In the genomic region with DNA sequence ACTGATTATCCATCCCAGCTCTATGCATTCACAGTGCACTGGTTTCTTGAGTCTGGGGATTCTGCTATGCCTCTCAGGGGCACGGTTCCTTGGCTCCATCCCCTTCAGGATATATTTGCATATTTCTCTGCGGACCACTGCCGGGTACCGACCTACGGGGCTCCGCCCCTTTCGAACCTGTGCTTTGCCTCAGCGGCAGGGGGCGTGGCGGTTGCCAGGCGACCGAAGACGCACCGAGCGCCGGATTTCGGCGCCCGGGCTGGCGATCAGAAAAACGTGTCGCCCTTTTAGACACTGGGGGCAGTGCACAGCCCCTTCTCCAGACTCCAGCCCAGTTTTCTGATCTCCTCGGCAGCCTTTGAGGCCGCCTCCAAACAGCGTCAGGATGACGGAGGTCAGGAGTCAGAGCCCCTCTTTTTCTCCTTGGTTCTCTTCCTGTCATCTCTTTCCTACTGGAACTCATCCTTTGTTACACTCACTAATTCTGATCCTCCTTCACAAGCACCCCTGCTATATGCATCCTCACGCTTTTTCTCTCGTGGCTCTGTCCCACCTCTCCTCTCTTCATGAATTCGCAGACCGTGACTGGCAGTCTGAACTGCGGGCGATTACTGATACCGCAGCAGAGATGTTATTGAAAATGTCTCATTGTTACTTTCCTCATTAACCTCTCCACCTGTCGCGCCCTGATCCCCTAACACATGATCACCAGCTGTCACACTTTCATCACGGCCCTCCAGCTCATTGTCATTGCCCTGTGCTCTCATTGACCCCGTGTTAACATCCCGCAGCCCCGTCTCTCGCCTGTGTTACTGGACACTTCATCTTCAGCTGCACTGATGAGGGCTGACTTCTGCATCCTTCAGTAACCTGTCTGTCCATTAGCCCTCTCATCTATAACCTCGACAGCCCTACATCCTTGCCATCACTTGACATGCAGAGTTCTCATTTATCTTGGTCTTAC, we compare ENCODE assay signal across 8 mouse cellular contexts. TPM values are rescaled to one million over a fixed set of nuclear protein-coding genes. Genes with fewer than 3 reads are reported as not detected.
A peak's percentile ranks its signal among the peaks of the same experiment; 100 is the strongest.
DNase-seq lines count a peak whose midpoint lies in the region; ATAC-seq and TF ChIP-seq lines count a peak whose summit lies in the region.

A gene (plus strand): TSS at position 233 of the 964 bp plus-strand sequence.

- H3K4me1 ChIP-seq in kidney, adult 2 months (ENCODE audit: control insufficient read depth, insufficient read depth, low read length) = no peaks in the 10 kb centered on the region
- no peaks in the 10 kb centered on the region for H3K4me1 ChIP-seq in lung, embryonic 14.5 days (ENCODE audit: insufficient read depth)
- peaks cover 17% of the 10 kb centered on the region for H3K4me1 ChIP-seq in neural tube, embryonic 15.5 days
- peaks cover 7% of the 10 kb centered on the region for H3K4me1 ChIP-seq in thymus, adult 2 months (replicated peaks; ENCODE audit: control insufficient read depth, insufficient read depth, low read length)

- no peaks in the 10 kb centered on the region for H3K36me3 ChIP-seq in kidney, adult 2 months (ENCODE audit: control insufficient read depth, insufficient read depth, low read length)
- H3K36me3 ChIP-seq in lung, embryonic 14.5 days (ENCODE audit: insufficient read depth) = no peaks in the 10 kb centered on the region
- no peaks in the 10 kb centered on the region for H3K36me3 ChIP-seq in neural tube, embryonic 15.5 days
- H3K36me3 ChIP-seq in thymus, adult 2 months (ENCODE audit: control insufficient read depth, insufficient read depth, low read length) = no peaks in the 10 kb centered on the region

- no peaks in the 10 kb centered on the region for H3K27me3 ChIP-seq in kidney, adult 2 months (replicated peaks; ENCODE audit: control insufficient read depth, insufficient read depth, low read length)
- 0 out of 2 replicates have a peak, but pooled peaks cover 6% of the 10 kb centered on the region for H3K27me3 ChIP-seq in lung, embryonic 14.5 days (ENCODE audit: insufficient read depth, low read length)
- peaks cover 5% of the 10 kb centered on the region; the same call in 1 of the 2 replicates for H3K27me3 ChIP-seq in neural tube, embryonic 15.5 days (replicated peaks)
- H3K27me3 ChIP-seq in thymus, adult 2 months (ENCODE audit: control insufficient read depth, insufficient read depth, low read length) = 0 out of 2 replicates have a peak, but pooled peaks cover 3% of the 10 kb centered on the region

- H3K9ac ChIP-seq in lung, embryonic 14.5 days = no peak within 1 kb of the TSS
- H3K9ac ChIP-seq in neural tube, embryonic 15.5 days (replicated peaks) = peak within 1 kb of the TSS; percentile 51

- peak within 1 kb of the TSS; percentile 66 for H3K4me2 ChIP-seq in lung, embryonic 14.5 days
- H3K4me2 ChIP-seq in neural tube, embryonic 15.5 days = peak within 1 kb of the TSS; percentile 83

- H3K9me3 ChIP-seq in lung, embryonic 14.5 days (ENCODE audit: low read depth, low read length) = no peaks in the 10 kb centered on the region
- H3K9me3 ChIP-seq in neural tube, embryonic 15.5 days (replicated peaks) = no peaks in the 10 kb centered on the region

- no peak for TF ChIP-seq POLR2A in kidney, adult 2 months (IDR thresholded peaks at IDR 0.05; ENCODE audit: low read depth, low read length)
- 0 out of 2 replicates have a peak, but pooled peaks have one; percentile 25 for TF ChIP-seq POLR2A in thymus, adult 2 months (IDR thresholded peaks at IDR 0.05; ENCODE audit: control insufficient read depth, extremely low read depth, insufficient read depth, low read length, poor library complexity)

- peak; percentile 76 for ATAC-seq in lung, embryonic 14.5 days (ENCODE audit: insufficient read depth)
- ATAC-seq in neural tube, embryonic 15.5 days (ENCODE audit: low FRiP score) = peak; percentile 92

- H3K27ac ChIP-seq in kidney, adult 2 months (ENCODE audit: insufficient read depth, low read depth, low read length) = no peak within 1 kb of the TSS
- no peak within 1 kb of the TSS for H3K27ac ChIP-seq in lung, embryonic 14.5 days (ENCODE audit: low read depth)
- H3K27ac ChIP-seq in neural tube, embryonic 15.5 days (replicated peaks) = peak within 1 kb of the TSS; percentile 58
- H3K27ac ChIP-seq in thymus, adult 2 months (ENCODE audit: control insufficient read depth, insufficient read depth, low read length) = no peak within 1 kb of the TSS

- peak within 1 kb of the TSS; percentile 40; the same call in 1 of the 2 replicates for H3K4me3 ChIP-seq in kidney, adult 2 months (ENCODE audit: insufficient read depth, low read depth, low read length)
- peak within 1 kb of the TSS; percentile 33 for H3K4me3 ChIP-seq in lung, embryonic 14.5 days (ENCODE audit: low read depth, low read length)
- H3K4me3 ChIP-seq in neural tube, embryonic 15.5 days (replicated peaks) = peak within 1 kb of the TSS; percentile 45
- H3K4me3 ChIP-seq in thymus, adult 2 months (ENCODE audit: control insufficient read depth, insufficient read depth, low read length) = no peak within 1 kb of the TSS

- DNase-seq in layer of hippocampus, postnatal 25 days (ENCODE audit: extremely low spot score in 1 of 2, low spot score in 1 of 2) = peak; percentile 29 to 34
- no peak for DNase-seq in layer of hippocampus, adult 8-10 months (ENCODE audit: low spot score in 2 of 2)
- peak; percentile 19 for DNase-seq in c-Kit-positive CD71-positive TER-119-negative erythroid progenitor cells, embryonic 14.5 days (ENCODE audit: low read depth)
- DNase-seq in gastrocnemius, postnatal 4 days (ENCODE audit: low spot score in 2 of 2) = peak; percentile 29 to 43
- DNase-seq in kidney, adult 2 months = peak; percentile 44
- peak; percentile 86 for DNase-seq in lung, embryonic 14.5 days
- DNase-seq in thymus, adult 2 months = peak; percentile 86

- 8% methylated on average over 41 of the region's 41 CpGs for WGBS in kidney, adult 2 months
- WGBS in lung, embryonic 14.5 days = 5% methylated on average over 41 of the region's 41 CpGs
- 5% methylated on average over 41 of the region's 41 CpGs for whole genome bisulfite sequencing in neural tube, embryonic 15.5 days
- 12% methylated on average over 41 of the region's 41 CpGs for WGBS in thymus, adult 2 months

- no peak for TF ChIP-seq CTCF in kidney, adult 2 months (conservative IDR thresholded peaks at IDR 0.05; ENCODE audit: insufficient read depth, insufficient read length, low read depth, low read length)
- peak; percentile 46 for TF ChIP-seq CTCF in lung, embryonic 14.5 days (IDR thresholded peaks at IDR 0.05; ENCODE audit: low read depth)
- TF ChIP-seq CTCF in thymus, adult 2 months (IDR thresholded peaks at IDR 0.05; ENCODE audit: borderline replicate concordance, control insufficient read depth, extremely low read depth, insufficient read depth, low read length, poor library complexity) = peak; percentile 54; the same call in 1 of the 2 replicates

RNA-seq across cellular contexts. Expression of the gene that starts here (rescaled TPM):
- total RNA-seq in layer of hippocampus, postnatal 25 days (2021) = under 1 TPM; 0.39 to 0.59 TPM
- under 1 TPM; 0.22 to 0.61 (median 0.51) TPM for total RNA-seq in layer of hippocampus, adult 8-10 months (2022)
- not detected for total RNA-seq in gastrocnemius, postnatal 4 days (2021)
- polyA plus RNA-seq in kidney, adult 2 months (2012; rRNA removed) = 0.05 TPM in 1 of 2 replicates, not detected in the other
- 0.14 TPM in 1 of 2 replicates, not detected in the other for polyA plus RNA-seq in lung, embryonic 14.5 days (2014; fragmentation: Nextera tagmentation; extraction: Ambion mirVana)
- 0.47 and 0.59 TPM in 2 replicates for polyA plus RNA-seq in neural tube, embryonic 15.5 days (2015; fragmentation: Nextera tagmentation; extraction: Ambion mirVana)
- polyA plus RNA-seq in thymus, adult 2 months (2012; rRNA removed) = 0.03 and 0.04 TPM in 2 replicates

Comparison
In these comparisons a context has a peak if more than half of its experiments do, and no peak if none do; other contexts are left out.
1. Peak in DNase-seq in layer of hippocampus, postnatal 25 days; RNA of the gene not detected or under 1 TPM.
2. Peak in DNase-seq in gastrocnemius, postnatal 4 days; RNA of the gene not detected or under 1 TPM.
3. Peak in DNase-seq and H3K4me3 ChIP-seq in kidney, adult 2 months; RNA of the gene not detected or under 1 TPM.
4. Peak in DNase-seq, ATAC-seq, H3K4me3 ChIP-seq and H3K4me2 ChIP-seq in lung, embryonic 14.5 days; RNA of the gene not detected or under 1 TPM.
5. Peak in ATAC-seq, H3K4me3 ChIP-seq, H3K27ac ChIP-seq, H3K9ac ChIP-seq and H3K4me2 ChIP-seq in neural tube, embryonic 15.5 days; RNA of the gene not detected or under 1 TPM.
6. Peak in DNase-seq in thymus, adult 2 months; RNA of the gene not detected or under 1 TPM.